Mouse (Mus musculus) yolk sac, embryonic 10.5 days (tissue): Measurements from ENCODE around the gene Trim12c.
"Not testable (repeated sequence)": the region's sequence is repeated elsewhere in the genome, so short reads cannot be mapped to it uniquely, and the experiment has no call there.

Source experiments
- DNase-seq: peaks from one replicate; pipeline ENCODE4 v3.0.0-alpha.2; 2017; ENCODE audit warnings: low spot score

Trim12c gene

GRCm38 (mm10) chr7:104352717-104353599, at the start of gene Trim12c:
Gene Trim12c (minus strand): TSS chr7:104353362.
- peak; percentile 82 for DNase-seq

- DNase-seq = no peak
Observed at GRCm38 (mm10) chr7:104401140-104401539, 48.0 kb upstream of the Trim12c start.

GRCm38 (mm10) chr7:104400698-104401097, 47.5 kb upstream of the Trim12c start, which contains the start of gene Trim30c:
Gene Trim30c (minus strand): TSS chr7:104400837.
- DNase-seq = no peak

GRCm38 (mm10) chr7:104398492-104398891, 45.3 kb upstream of the Trim12c start:
- no peak for DNase-seq

- no peak for DNase-seq
Observed at GRCm38 (mm10) chr7:104369736-104370414, 16.7 kb upstream of the Trim12c start, which contains the start of gene Trim30b. Gene Trim30b (minus strand): TSS chr7:104369884.

GRCm38 (mm10) chr7:104366339-104366738, 13.2 kb upstream of the Trim12c start:
- no peak for DNase-seq

GRCm38 (mm10) chr7:104353600-104353967, 422 bp upstream of the Trim12c start:
- no peak for DNase-seq

- not testable (repeated sequence) for DNase-seq
Observed at GRCm38 (mm10) chr7:104348043-104348442, 5.1 kb downstream of the Trim12c start.

- not testable (repeated sequence) for DNase-seq
Observed at GRCm38 (mm10) chr7:104340744-104341143, 12.4 kb downstream of the Trim12c start.

GRCm38 (mm10) chr7:104335547-104335946, 17.6 kb downstream of the Trim12c start:
- DNase-seq = not testable (repeated sequence)

GRCm38 (mm10) chr7:104329171-104329570, 24.0 kb downstream of the Trim12c start, which contains the start of gene Trim34b:
Gene Trim34b (plus strand): TSS chr7:104329471.
- DNase-seq = not testable (repeated sequence)

- no peak for DNase-seq
Observed at GRCm38 (mm10) chr7:104322028-104322427, 31.1 kb downstream of the Trim12c start.

- DNase-seq = not testable (repeated sequence)
Observed at GRCm38 (mm10) chr7:104315369-104316080, 37.6 kb downstream of the Trim12c start, which contains the start of gene Trim12a. Gene Trim12a (minus strand): TSS chr7:104315466.

- peak; percentile 35 for DNase-seq
Observed at GRCm38 (mm10) chr7:104314796-104315353, 38.3 kb downstream of the Trim12c start.

GRCm38 (mm10) chr7:104291638-104292400, 61.3 kb downstream of the Trim12c start:
- no peak for DNase-seq

- DNase-seq = no peak
Observed at GRCm38 (mm10) chr7:104290641-104291040, 62.5 kb downstream of the Trim12c start.
